ENCODE assay signal across 10 mouse cellular contexts in genomic region chr6:101518904-101519701, GRCm38 (mm10).
A peak's percentile ranks its signal among the peaks of the same experiment; 100 is the strongest.
DNase-seq lines count a peak whose midpoint lies in the region; ATAC-seq and TF ChIP-seq lines count a peak whose summit lies in the region.
"Had no signal": no experiment of that assay in that cellular context is flagged by ENCODE, and none has a peak within 500 bp of the region (broad histone marks: within the 10 kb centered on the region; RNA-seq: fewer than 3 reads in every experiment).

No protein-coding gene starts in this region.

- no peak for TF ChIP-seq CTCF in kidney, adult 2 months (conservative IDR thresholded peaks at IDR 0.05; ENCODE audit: insufficient read depth, insufficient read length, low read depth, low read length)

- peak; percentile 18 for DNase-seq in embryo, embryonic 10 days (ENCODE audit: low spot score)
- DNase-seq in embryo, embryonic 10.5 days (ENCODE audit: low spot score): no peak
- peak; percentile 10 for DNase-seq in kidney, adult 2 months
- no peak for DNase-seq in layer of hippocampus, adult 8-10 months (ENCODE audit: low spot score in 2 of 2)
- DNase-seq in c-Kit-positive CD71-positive TER-119-positive erythroid progenitor cells, embryonic 14.5 days (ENCODE audit: low spot score): no peak
- DNase-seq: cerebellum, adult 11 months; thymus, postnatal 36 days had no signal

- H3K4me3 ChIP-seq in liver, embryonic 15.5 days (replicated peaks): no peak overlapping the region
- no peak overlapping the region for H3K4me3 ChIP-seq in liver, embryonic 12.5 days
- H3K4me3 ChIP-seq in kidney, adult 2 months (ENCODE audit: insufficient read depth, low read depth, low read length): no peak overlapping the region
- H3K4me3 ChIP-seq in myocyte: no peak overlapping the region

- H3K9me3 ChIP-seq in liver, embryonic 15.5 days (replicated peaks): no peaks in the 10 kb centered on the region
- no peaks in the 10 kb centered on the region for H3K9me3 ChIP-seq in liver, embryonic 12.5 days (replicated peaks)

- TF ChIP-seq POLR2A in kidney, adult 2 months (IDR thresholded peaks at IDR 0.05; ENCODE audit: low read depth, low read length): no peak
- no peak for TF ChIP-seq POLR2A in myocyte (IDR thresholded peaks at IDR 0.05; ENCODE audit: insufficient read length, low read depth)

- H3K27me3 ChIP-seq in liver, embryonic 15.5 days: no peaks in the 10 kb centered on the region
- H3K27me3 ChIP-seq in liver, embryonic 12.5 days (replicated peaks): no peaks in the 10 kb centered on the region
- no peaks in the 10 kb centered on the region for H3K27me3 ChIP-seq in kidney, adult 2 months (replicated peaks; ENCODE audit: control insufficient read depth, insufficient read depth, low read length)
- H3K27me3 ChIP-seq in myocyte (ENCODE audit: control insufficient read depth, insufficient read depth, insufficient read length): no peaks in the 10 kb centered on the region

- H3K36me3 ChIP-seq in liver, embryonic 15.5 days (replicated peaks): no peaks in the 10 kb centered on the region
- no peaks in the 10 kb centered on the region for H3K36me3 ChIP-seq in liver, embryonic 12.5 days
- no peaks in the 10 kb centered on the region for H3K36me3 ChIP-seq in kidney, adult 2 months (ENCODE audit: control insufficient read depth, insufficient read depth, low read length)
- H3K36me3 ChIP-seq in myocyte (ENCODE audit: control insufficient read depth, insufficient read depth): no peaks in the 10 kb centered on the region

- whole genome bisulfite sequencing in liver, embryonic 15.5 days (ENCODE audit: insufficient replicate concordance): 41% methylated on average over 9 of the region's 9 CpGs
- WGBS in liver, embryonic 12.5 days (ENCODE audit: insufficient replicate concordance): 46% methylated on average over 9 of the region's 9 CpGs
- WGBS in kidney, adult 2 months: 52% methylated on average over 9 of the region's 9 CpGs

- H3K4me1 ChIP-seq in liver, embryonic 15.5 days (replicated peaks): 0 out of 2 replicates have a peak, but pooled peaks cover 5% of the 10 kb centered on the region
- H3K4me1 ChIP-seq in liver, embryonic 12.5 days: 0 out of 2 replicates have a peak, but pooled peaks cover 4% of the 10 kb centered on the region
- H3K4me1 ChIP-seq in kidney, adult 2 months (ENCODE audit: control insufficient read depth, insufficient read depth, low read length): no peaks in the 10 kb centered on the region

- no peak overlapping the region for H3K9ac ChIP-seq in liver, embryonic 15.5 days
- no peak overlapping the region for H3K9ac ChIP-seq in liver, embryonic 12.5 days

- 0 out of 2 replicates have a peak overlapping the region, but pooled peaks have one; percentile 5 for H3K4me2 ChIP-seq in liver, embryonic 15.5 days
- no peak overlapping the region for H3K4me2 ChIP-seq in liver, embryonic 12.5 days
- H3K4me2 ChIP-seq in myocyte (ENCODE audit: low read depth): peak overlapping the region; percentile 63

- no peaks in the 10 kb centered on the region for H3K79me2 ChIP-seq in myocyte (ENCODE audit: control insufficient read depth, insufficient read depth)

- H3K27ac ChIP-seq in liver, embryonic 15.5 days (replicated peaks): no peak overlapping the region
- no peak overlapping the region for H3K27ac ChIP-seq in liver, embryonic 12.5 days
- no peak overlapping the region for H3K27ac ChIP-seq in kidney, adult 2 months (ENCODE audit: insufficient read depth, low read depth, low read length)

- ATAC-seq in liver, embryonic 15.5 days (ENCODE audit: insufficient read depth): no peak
- no peak for ATAC-seq in liver, embryonic 12.5 days

- H3ac ChIP-seq in myocyte (ENCODE audit: control insufficient read depth, insufficient read length): no peak overlapping the region

TF ChIP-seq in myocyte, 11 proteins besides CTCF, POLR2A, EP300 and RAD21:
- no peak for TF ChIP-seq E2F4 (IDR thresholded peaks at IDR 0.05; ENCODE audit: insufficient read depth)
- no peak for TF ChIP-seq POLR2AphosphoS2 (IDR thresholded peaks at IDR 0.05; ENCODE audit: insufficient read length, low read depth)
- no peak for TF ChIP-seq TCF3 (IDR thresholded peaks at IDR 0.05; ENCODE audit: insufficient read length, low read depth)
- TF ChIP-seq TCF12 (IDR thresholded peaks at IDR 0.05; ENCODE audit: insufficient read depth, poor library complexity, severe bottlenecking): peak; percentile 21
- peak; percentile 58 for TF ChIP-seq USF1 (IDR thresholded peaks at IDR 0.05; ENCODE audit: low read depth)
- peak in 2 of 3 experiments; percentile 55 to 90 for TF ChIP-seq MYOG (IDR thresholded peaks at IDR 0.05; ENCODE audit: control insufficient read depth in 1 of 3, insufficient read depth in 1 of 3, insufficient read length in 2 of 3, low read depth in 2 of 3)
- TF ChIP-seq MYOD1 (IDR thresholded peaks at IDR 0.05; ENCODE audit: control insufficient read depth in 1 of 3, insufficient read length in 2 of 3, low read depth in 2 of 3): peak in 2 of 3 experiments; percentile 62 to 76
- no peak for TF ChIP-seq CEBPB (IDR thresholded peaks at IDR 0.05; ENCODE audit: insufficient read depth, poor library complexity, severe bottlenecking)
- TF ChIP-seq MAX (IDR thresholded peaks at IDR 0.05; ENCODE audit: low read depth): no peak
- no peak for TF ChIP-seq REST (IDR thresholded peaks at IDR 0.05; ENCODE audit: insufficient read depth, insufficient read length)
- no peak for TF ChIP-seq SRF (IDR thresholded peaks at IDR 0.05; ENCODE audit: control insufficient read depth, insufficient read length, low read depth)

Comparison
In these comparisons a context has a peak if more than half of its experiments do, and no peak if none do; other contexts are left out.
1. DNase-seq: peak in embryo, embryonic 10 days (single experiment) and kidney, adult 2 months (single experiment); none in embryo, embryonic 10.5 days (single experiment), layer of hippocampus, adult 8-10 months (0 of 2) and c-Kit-positive CD71-positive TER-119-positive erythroid progenitor cells, embryonic 14.5 days (single experiment).